Mouse (Mus musculus): Measurements from ENCODE around the gene Ankrd65.

Gene Ankrd65

DNA sequence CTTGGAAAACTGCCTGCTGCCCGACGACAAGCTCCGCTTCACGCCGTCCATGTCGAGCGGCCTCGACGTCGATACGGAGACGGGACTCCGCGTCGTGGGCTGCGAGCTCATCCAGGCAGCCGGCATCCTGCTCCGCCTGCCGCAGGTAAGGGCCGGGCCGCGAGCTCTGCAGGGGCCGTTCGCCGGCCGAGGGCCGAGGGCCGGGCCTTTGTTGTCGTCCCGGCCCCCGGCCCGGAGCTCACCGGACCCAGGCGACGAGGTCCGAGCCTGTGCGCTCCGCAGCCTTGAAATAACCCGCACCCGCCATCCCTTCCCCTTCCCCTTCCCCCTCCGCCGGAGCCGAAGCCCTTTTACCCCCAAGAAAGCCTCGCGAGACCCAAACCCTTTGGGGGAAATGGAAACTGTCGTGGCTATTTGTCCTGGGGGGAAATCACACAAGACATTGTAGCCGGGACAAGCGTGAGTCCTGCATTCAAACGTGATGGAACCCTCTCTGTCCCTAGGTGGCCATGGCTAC, 22.5 kb downstream of the Ankrd65 start:
- DNase-seq: peak; percentile 56 to 69

DNA sequence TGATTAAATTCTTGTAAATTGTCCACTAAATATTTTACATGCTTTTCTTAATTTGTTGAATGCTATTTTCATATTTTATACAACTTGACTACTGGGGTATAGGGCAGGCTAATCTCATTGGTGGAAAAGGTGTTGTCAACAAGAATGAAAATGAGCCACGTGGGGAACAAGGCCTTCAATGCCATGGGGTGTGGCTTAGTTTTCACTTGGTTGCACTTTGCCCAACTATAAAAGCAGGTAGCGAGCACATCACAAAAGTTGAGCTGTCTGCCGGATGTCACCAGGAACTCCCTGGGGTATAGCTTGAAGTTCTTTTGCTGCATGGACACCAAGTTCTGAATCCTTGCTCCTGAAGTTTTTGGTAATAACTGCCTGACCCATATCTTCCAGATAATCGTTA, 27.3 kb downstream of the Ankrd65 start:
- DNase-seq: no peak

DNA sequence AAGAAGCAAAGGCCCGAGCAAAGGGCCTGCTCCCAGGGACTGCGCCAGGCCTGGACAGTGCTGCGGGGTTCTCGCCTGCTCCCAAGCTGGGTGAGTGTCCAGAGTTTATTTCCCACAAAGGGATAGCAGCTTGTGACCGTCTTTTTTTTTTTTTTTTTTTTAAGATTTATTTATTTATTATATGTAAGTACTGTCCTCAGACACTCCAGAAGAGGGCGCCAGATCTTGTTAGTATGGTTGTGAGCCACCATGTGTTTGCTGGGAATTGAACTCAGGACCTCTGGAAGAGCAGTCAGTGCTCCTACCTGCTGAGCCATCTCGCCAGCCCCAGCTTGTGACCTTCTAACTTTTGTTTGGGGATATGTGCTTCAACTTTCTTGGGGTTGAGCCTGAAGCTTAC, 30.8 kb downstream of the Ankrd65 start:
- DNase-seq: peak; percentile 39 to 60

DNA sequence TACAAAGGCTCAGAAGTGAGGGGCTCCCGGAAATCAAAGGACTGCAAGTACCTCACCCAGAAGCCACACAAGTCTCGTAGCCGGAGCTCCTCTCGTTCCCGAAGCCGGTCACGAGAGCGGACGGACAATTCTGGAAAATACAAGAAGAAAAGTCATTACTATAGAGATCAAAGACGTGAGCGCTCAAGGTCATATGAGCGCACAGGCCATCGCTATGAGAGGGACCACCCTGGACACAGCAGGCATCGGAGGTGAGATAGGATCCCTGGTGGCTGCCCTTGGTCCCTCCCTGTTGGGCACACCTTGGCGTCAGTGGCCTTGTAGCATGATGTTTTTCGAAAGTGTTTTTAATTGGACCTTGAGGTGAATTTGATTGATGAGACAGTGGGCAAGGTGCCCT, 33.2 kb downstream of the Ankrd65 start:
- DNase-seq: no peak

DNA sequence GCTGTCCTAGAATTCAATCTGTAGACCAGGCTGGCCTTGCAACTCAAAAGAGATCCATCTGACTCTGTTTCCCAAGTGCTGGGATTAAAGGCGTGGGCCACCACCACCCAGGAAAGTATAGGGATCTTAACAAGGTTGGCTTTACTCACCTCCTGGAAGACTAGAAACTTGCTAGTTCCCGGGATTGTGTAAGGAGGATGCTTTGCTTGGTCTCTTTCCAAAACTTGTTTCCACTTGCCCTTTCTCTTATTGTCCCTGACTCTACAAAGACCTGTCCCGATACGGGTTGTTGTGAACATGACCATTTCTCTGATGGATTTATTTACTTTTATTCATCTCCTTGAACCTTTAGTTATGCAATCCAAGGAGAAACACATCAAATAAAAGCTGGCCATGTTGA, 39.6 kb downstream of the Ankrd65 start:
- no peak for DNase-seq

DNA sequence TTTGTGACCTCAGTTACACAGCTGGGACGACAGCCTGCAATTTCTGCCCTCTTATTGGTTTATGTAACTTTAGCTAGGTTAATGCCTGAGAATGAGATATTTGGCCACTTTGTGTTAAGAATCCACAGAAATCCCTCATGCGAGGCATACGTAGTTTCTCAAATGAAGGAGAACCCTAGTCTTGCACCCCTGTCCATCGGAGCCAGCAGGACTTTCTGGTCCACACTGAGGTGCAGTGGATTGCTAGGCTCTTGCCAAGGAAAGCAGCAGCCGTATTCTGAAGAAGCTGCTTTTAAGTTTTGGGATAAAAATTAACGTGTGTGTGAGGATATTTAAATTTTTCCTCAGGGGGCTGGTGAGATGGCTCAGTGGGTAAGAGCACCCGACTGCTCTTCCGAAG, 40.4 kb downstream of the Ankrd65 start:
- DNase-seq: no peak

DNA sequence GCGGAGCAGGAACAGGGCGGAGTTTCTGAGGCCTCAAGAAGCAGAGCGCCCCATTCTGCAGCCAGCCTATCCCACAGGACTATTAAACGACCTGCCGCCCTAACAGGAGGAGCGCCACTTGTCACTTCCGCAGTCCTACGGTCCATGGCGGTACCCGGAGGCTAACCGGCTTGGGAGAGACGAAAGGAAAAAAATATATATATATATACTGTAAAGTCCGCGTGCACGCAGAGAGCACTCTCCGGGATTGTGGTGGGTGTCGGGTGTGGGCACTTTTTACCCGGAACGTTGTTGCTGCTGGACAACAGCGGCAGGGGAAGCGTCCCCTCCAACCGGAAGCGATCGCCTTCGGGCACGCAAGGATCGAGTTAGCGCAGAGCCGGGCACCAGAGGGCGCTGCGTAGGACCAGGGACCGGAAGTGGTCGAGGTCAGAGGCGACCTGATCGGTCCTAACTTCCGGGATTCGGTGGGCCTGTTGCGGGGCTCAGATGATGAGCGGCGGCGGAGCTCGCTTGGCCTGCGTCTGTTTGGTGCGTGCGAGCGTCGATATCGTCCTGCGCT, 41.0 kb downstream of the Ankrd65 start, which contains the start of gene Aurkaip1:
Gene Aurkaip1 (plus strand): TSS at position 68 of the 562 bp plus-strand sequence.
- peak; percentile 99 for DNase-seq

DNA sequence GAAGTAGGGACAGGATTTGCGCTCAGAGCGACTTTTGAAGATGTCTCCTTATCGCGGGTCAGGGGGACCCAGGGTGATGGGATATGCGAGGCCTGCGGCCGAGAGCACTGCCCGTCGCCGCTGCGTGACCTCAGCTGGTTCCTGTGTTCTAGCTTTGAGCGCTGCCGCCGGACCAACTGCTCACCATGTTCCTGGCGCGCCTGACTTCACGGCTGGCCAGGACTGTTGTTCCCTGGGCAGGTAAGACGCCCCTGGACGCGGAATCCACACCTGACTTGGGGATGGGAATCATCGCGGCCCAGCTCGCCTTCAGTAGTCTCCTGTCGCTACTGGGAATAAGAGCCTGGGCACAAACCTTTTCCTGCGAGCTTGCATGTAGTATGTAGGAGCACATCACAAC, 41.6 kb downstream of the Ankrd65 start:
- DNase-seq: no peak

DNA sequence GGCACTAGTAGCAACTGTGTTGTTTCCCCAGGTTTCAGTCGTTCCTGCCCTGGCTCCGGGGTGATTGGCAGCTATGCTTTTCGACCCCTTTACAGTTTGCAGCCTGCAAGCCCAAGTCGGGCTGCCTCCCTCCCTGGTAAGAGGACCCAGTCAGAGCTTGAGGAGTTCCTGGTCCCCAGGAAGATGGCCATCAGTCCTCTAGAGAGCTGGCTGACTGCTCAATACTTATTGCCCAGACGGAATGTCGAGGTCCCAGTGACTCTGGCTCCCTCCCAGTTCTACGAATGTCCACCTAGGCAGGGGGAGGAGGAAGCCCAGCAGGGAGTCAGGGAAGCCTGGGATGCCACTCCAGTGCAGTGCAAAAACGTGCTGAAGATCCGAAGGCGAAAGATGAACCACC, 42.1 kb downstream of the Ankrd65 start:
- DNase-seq: peak in 1 of 2 experiments; percentile 43

DNA sequence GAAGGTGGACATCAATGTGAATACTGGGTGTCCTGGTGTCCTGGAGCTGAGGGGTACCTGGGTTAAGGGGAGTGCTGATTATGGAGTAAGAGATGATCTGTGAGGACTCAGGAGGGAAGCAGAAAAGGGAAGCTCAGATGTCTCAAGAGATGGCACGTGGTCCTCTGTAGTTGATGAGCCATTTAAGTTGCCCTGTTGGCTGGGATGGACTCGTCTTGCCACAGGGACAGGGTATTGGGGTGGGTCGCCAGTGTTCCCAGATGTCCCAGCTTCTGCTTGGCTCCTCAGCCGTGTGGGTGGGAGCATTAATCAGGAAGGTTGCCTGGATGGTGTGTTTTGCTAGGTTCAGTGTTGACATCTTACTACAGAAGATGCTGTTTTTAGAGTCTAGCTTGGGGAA, 43.0 kb downstream of the Ankrd65 start:
- DNase-seq: no peak

DNA sequence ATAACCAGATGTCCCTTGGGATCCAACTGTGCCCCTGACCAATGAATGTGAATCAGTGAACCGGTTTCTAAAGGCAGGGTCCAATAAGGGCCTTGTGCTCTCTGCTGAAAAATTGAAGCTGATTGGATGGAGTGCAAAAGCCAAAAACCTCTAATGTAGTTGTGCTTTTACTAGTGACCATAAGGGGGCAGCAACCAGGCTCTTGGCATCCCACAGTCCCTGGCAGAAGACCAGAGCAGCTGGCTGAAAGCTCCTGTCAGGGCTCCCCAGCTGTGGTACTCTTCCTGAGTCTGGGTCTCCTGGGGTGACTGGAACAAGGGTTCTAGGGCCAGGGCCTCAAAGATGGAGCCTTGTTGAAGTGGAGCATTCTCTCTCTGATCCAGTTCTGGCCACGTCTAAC, 43.6 kb downstream of the Ankrd65 start:
- peak; percentile 87 to 93 for DNase-seq

DNA sequence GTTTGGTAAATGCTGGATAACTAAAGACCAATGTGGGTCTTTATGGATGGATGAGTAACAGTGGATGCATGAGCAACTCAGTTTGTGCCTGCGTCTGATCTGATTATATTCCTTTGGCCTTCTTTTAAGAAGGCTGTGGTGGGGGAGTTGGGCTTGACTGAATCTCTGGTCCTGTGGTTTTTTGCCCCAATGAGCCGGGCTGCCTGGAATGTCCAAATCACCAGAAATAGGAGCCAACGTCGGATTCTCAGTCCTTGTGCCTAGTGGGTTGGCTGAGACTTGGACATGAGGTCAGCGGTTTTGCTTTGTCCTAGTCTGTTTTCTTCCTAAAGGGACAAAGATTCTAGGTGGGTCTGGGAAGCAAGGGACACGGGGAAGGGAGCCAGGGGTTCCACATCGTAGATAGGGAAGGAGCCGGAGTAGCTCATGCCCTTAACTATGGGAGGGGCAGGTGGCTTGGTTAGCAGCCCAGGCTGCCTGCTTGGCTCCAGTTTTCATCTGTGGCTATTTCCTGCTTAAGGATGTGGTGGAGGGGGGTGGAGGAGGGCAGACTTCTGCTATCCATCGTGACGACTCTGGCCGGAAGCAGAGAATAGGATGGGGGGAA, 47.3 kb downstream of the Ankrd65 start:
- DNase-seq: no peak

DNA sequence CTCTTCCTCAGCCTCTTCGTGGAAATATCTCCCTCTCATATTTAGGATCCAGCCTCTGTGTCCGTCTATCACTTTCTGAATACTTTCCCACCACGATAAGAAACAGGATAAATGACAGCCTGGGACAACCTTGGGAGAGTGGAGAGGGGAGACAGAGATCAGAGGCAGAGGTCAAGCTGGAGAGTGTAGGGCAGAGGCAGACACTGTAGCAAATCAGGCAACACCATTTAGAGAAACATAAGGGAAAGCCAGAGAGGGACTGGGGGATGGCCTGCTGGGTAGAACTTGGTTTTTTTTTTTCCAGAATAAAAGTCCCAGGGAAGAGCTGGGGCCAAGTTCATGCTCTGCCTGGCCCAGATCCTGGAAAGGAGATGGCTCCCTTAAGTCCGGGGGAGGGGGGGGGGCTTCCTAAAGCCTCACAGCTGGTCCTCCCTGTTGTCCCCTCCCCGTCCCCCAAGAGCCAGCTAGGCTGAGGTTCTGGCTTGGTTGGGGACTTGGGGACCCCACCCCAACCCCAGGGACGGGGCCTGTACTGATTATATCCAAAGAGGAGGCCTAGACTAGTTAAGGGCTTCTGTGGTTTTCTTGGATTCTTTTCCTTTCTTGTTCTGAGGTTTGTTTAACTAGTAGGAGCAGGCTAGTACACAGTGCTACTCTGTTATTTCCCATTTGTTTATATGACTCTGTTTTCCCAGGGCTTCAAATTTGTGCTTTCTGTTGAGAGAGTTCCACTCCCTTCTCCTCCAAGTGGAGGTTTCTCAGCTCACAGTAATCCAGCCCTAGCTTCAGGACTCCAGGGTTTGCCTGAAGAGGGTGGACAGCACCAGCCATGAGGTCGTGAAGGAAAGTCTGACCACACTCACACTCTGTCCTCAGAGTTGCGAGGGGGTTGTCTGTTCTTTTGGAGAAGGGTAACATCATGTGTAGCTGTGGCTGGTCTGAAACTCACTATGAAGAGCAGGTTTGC, 48.2 kb downstream of the Ankrd65 start:
- DNase-seq: no peak

DNA sequence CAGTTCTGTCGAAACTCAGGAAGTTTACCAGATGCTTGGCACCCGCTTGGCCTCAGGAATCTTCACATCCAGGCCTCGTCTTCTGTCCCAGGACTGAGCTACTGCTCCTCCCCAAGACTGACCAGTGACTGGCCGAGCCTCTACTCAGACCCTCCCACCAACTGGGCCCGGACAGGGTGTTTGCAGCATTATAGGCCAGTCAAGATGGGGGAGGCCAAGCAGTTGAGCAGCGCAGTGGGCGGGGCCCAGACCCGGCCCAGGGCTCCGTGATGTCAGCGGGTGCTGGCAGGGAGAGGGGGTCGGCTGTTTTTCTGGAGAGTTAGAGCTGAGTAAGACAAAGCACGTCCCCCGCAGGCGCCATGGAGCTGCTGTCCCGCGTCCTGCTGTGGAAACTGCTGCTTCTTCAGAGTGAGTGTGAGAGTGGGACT, 49.3 kb downstream of the Ankrd65 start, which contains the start of gene Mxra8:
Gene Mxra8 (plus strand): TSS at position 198 of the 428 bp plus-strand sequence.
- DNase-seq: peak; percentile 48 to 65

DNA sequence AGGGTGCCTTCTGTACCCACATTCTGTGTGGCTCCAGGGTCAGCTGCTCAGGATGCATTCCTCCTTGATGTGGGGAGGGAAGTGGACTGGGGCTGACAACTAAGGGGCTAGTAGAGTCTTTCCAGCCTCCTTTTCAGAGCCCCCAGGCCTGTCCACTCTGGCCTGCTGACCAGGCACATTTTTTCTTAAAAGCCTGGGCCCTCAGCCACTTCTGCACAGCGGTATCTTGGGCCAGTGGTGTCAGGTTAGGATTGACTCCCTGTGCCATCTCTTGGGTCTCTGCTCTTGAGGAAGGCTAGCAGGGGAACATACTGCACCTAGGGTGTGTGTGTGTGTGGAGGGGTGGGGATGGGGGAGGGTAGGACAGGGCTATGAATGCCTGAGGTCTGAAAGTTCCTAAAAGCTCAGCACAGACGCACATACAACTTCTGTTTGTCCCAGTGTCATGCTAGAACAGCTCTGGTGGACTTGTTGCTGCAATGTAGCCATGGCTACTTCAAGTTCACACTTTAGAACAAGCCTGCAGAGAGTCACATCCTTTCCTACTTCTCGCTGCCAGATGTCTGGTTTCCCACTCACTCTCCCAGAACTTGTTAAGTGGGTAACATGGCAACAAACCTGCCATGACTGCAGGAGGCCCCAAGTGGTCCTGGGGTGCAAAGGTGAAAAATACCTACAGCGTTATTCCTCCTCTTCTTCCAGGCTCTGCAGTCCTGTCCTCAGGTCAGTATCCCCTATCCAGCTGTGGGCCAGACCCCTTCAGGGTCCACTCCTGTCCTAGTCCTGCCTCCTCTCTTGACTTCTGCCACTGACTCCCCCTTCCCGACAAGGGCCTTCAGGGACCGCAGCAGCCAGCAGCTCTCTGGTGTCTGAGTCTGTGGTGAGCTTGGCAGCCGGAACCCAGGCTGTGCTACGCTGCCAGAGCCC, 50.1 kb downstream of the Ankrd65 start:
- no peak for DNase-seq

DNA sequence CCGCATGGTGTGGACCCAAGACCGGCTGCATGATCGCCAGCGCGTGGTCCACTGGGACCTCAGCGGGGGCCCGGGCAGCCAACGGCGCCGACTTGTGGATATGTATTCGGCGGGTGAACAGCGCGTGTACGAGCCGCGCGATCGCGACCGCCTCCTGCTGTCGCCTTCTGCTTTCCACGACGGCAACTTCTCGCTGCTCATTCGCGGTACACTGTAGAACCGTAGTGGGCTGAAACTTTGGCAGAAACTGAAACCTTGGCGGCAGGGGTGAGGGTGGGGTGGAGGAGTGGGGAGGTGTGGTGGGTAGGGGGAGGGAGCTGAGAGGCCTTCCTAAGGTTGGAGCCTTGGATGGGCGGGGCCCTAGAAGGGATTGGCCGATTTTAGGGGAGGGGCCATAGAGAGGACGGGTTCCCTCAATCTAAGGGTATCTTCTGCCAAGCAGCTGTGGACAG, 50.8 kb downstream of the Ankrd65 start:
- peak; percentile 54 to 55 for DNase-seq

DNA sequence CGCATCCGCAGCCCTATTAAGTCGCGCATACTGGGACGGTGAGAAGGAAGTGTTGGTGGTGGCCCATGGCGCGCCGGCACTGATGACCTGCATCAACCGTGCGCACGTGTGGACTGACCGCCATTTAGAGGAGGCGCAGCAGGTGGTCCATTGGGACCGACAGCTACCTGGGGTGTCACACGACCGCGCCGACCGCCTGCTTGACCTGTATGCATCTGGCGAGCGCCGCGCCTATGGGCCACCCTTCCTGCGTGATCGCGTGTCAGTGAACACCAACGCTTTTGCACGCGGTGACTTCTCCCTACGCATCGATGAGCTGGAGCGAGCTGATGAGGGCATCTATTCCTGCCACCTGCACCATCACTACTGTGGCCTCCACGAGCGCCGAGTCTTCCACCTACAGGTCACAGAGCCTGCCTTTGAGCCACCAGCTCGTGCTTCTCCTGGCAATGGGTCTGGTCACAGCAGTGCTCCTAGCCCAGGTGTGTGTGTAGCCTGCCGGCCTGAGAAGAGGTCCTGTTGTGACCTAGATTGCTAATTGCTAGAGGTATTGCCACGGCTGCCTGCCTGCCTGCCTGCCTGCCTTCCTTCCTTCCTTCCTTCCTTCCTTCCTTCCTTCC, 51.5 kb downstream of the Ankrd65 start:
- peak; percentile 47 to 68 for DNase-seq

DNA sequence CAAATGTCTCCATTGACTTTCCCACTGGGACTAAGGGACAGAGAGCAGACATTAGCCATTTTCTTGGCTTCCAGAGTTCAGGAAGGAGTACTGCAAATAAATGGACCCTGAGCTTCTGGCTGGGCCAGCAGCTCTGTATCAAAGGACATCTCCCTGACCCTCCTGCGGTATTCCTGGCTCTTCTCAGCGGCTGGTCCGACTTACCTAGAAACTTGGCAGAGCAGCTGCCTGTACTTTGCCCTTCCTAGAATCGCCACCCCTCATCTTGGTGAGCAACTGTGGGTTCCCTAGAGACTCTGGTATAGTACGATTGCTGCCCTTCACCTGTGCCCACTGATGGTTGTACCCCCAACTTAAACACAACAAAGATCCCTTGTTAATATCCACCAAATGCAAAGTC, 53.0 kb downstream of the Ankrd65 start:
- DNase-seq: no peak

DNA sequence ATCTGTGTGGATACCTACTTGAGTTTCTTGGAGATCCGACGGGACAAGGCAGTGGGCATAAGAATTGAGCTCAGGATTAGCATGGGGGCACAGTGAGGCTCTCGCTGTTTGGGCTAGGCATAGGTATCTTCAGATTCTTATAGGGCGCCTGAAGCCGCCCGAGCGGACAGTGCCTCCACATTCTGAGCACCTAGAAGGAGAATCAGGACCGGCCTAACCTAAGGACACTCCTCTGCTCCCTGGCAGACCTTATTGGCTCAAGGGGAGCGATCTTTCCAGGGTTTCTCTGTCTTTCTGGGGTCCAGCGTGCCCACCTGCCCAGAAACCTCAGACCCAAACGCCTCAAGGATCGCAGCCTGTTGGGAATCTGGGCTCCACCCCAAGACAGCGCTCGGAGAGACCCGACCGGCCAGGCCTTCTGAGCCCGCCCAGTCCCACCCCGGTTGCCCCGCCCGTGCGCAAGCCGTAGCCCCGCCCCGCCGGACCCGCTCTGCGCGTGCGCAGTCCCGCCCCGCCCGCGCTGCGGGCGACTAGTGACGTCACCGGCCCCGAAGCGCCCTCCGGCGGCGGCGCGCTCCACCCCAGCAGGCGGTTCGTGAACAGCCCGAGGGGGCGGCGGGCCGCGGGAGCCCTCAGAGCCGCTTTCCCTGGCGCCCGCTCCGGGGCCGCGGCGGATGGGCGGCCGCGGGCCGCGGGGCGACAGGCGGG, 56.8 kb downstream of the Ankrd65 start, which contains the start of gene Dvl1:
Gene Dvl1 (plus strand): TSS at position 532 of the 708 bp plus-strand sequence.
- DNase-seq: peak; percentile 98

DNA sequence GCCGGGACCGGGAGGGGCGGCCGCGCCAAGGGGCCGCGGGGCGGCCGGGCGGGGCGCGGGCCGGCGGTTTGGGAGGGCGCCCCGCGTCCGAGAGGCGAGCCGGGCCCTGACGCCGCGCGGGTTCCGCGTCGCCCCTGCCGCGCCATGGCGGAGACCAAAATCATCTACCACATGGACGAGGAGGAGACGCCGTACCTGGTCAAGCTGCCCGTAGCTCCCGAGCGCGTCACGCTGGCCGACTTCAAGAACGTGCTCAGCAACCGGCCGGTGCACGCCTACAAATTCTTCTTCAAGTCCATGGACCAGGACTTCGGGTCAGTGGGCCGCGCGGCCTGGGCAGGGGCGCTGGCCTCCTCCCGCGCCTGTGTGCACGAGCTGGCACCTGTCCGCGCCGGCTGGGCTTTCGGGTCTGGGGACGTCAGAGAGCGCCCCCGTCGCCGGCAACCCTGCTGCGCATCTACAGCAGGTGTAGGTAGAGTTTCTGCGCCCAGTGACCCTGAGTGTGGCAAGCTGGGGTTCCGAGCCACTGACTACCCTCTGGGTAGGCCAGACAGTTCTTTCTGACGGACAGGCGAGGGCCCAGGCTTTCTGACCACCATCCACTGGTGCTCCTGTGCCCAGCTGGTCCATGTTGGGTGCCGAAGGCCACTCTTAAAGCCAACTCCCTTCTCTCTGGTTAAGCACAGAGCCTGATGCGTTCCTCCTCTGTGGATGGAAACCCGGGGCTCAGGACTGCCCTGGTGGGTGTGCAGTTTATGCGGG, 57.5 kb downstream of the Ankrd65 start:
- peak; percentile 71 to 74 for DNase-seq

Data from cerebellum, postnatal 10 days (tissue).